Mouse (Mus musculus): ENCODE results near the gene Htt.
"Not testable (repeated sequence)": the region's sequence is repeated elsewhere in the genome, so short reads cannot be mapped to it uniquely, and the experiment has no call there.

The Htt gene

DNA sequence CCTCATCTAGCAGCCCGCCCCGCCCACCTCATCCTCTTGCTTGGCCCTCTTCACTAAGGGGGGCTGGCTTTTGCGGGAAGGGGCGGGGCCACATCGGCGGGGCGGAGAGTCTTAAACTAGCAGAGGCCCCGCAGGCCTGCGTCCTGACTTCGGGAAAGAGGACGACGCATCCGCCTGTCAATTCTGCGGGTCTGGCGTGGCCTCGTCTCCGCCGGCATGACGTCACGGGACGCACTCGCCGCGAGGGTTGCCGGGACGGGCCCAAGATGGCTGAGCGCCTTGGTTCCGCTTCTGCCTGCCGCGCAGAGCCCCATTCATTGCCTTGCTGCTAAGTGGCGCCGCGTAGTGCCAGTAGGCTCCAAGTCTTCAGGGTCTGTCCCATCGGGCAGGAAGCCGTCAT is at the start of gene Htt:
Htt (plus strand) TSS at position 232 of the 400 bp plus-strand sequence.
- in situ Hi-C loops (cut with MboI, MseI), result loop anchor here (5.0 kb wide), 1 partner anchor 239 kb away; no protein-coding TSS in a partner anchor

DNA sequence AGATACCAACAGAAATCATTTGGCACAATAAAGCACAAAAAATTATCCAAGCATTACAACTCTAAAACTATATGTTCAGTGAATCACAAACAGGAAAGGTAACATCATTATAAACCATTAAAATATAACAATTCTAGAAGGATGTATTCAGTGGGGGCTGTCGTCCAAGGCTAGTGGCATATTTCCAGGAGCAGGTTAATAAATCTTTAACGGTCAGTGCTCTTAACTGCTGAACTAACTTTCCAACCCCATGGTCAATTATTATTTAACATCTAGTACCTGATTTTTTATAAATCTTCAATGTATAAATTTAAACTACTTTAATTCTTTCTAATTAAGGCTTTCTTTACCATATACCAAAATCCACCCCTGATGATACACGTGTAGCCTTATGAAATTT is 47.2 kb upstream of the Htt start:
- in situ Hi-C loops (cut with MboI, MseI), result not testable (repeated sequence)

DNA sequence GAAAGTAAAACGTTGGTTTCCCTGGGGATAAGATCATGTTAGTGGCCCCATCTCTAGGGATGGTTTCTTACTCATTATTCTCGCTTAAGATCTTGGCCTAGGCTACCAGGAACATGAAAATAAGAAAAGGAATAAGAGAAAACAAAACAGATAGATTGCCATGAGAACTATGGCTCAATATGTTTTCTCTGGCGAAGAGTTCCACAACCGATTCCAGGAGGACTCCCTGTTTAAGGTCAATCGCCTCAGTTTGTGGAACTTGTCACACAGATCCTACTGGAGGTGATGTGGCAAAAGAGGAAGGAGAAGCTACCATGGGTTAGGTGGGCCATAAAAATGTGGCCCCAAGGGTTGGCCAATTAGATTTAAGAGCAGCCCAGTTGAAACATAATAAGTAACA is 46.7 kb upstream of the Htt start:
- in situ Hi-C loops (cut with MboI, MseI), result loop anchor here (5.0 kb wide), 1 partner anchor 67 kb away; no protein-coding TSS in a partner anchor

DNA sequence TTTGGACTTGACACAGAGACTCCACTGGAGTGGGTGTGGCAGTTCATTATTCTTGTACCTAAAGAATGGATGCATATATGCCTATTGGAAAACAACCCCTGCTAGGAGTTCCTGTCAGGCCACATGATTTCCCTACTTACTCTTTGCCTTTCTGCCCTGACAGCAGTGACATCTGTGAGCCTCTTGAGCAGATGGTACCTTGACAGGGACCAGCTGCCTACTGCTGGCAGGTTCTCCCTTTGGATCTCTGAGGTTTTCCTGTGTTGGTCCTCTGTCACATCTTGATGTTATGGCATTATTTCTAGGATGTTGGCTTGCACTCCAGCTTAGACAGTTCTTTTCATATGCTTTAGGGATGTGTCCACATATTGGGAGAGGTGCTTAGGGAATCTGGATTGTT is 32.4 kb upstream of the Htt start:
- in situ Hi-C loops (cut with MboI, MseI), result loop anchor here (25.0 kb wide), 1 partner anchor 1192 kb away; no protein-coding TSS in a partner anchor

DNA sequence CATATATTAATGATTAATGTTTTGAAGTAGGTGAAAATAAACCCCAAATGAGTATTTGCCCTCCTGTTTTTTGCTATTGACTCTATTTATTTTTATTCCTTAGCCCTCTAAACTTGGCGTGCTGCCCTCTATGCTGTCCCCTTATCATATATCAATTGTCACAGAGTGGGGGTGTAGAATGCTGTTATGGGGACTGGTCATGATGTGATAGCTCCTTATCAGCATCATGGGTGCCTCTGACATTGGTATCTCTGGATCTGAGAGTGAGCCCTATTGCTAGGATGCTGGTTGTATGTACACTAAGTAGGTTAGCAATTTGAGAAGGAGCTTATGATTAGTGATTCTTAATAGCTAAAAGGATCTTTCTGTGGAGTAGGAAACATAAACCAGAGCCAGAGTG is 31.3 kb upstream of the Htt start:
- in situ Hi-C loops (cut with MboI, MseI), result loop anchor here (25.0 kb wide), 1 partner anchor 1193 kb away; no protein-coding TSS in a partner anchor

DNA sequence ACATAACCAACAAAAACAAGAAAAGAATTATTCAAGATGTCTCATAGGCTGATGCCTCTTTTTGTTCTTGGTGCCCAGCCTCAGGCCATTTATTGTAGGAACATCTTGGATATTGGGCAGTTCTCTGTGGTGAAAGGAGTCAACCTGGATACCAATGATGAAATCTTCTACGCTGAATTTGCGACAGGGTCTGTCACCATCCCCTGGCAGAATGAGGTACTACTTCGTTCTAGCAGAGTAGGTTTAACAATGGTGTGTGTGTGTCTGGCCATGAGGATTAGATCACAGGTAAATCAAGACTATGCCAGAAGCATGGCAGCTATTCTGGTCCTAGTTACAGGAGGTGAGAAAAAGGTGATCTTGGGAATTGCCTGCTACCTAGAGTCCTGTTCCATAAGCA is 10.1 kb upstream of the Htt start:
- in situ Hi-C loops (cut with MboI, MseI), result no loop called here

DNA sequence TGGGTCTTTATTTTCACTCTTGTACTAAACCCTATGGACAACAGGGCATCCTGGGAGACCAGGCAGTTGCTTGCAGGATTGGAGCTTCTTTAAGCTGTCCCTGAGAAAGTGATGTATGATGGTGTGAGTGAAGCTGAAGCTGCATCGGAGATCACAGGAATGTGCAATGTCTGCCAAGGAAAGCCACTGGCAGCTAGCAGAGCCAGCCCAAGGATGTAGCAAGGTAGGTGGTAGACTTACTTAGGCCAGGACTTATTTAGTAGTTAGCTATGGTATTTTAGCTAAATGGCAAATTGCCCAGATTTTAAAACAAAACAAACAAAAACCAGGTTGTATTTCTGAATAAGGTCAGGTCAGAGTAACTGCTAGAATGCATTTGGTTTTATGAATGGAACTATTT is 2.8 kb upstream of the Htt start:
- in situ Hi-C loops (cut with MboI, MseI), result no loop called here

DNA sequence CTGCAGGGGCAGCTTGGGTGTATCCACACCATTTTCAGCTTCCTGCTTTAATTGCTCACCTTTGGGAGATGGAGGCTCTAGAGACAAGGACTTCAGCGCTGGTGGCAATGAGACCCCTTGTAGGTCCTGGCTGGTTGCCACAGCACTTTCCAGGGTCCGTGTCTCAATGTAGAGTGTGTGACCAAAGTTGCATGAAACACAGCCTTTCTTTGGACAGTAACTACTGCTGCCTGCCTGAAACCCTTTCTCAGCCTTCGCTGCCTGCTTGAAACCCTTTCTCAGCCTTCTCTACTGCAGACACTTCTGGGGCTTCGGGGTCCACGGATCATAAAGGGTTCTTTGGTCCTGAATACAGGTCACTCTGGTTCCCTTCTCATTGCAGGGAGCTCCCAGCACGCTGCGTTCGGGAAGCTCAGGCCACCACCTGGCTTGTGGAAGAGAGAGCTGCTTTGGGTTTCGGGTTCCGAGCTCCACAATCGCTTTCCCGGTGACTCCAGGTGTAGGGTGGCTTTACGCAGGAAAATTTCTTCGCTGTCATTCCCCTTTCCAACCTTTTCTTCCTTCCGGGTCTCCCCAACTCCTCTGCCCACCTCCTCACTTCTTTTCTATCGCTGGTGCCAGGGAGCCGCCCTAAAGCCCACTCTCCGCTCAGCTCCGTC is 561 bp upstream of the Htt start:
- in situ Hi-C loops (cut with MboI, MseI), result loop anchor here (5.0 kb wide), 1 partner anchor 239 kb away; no protein-coding TSS in a partner anchor

DNA sequence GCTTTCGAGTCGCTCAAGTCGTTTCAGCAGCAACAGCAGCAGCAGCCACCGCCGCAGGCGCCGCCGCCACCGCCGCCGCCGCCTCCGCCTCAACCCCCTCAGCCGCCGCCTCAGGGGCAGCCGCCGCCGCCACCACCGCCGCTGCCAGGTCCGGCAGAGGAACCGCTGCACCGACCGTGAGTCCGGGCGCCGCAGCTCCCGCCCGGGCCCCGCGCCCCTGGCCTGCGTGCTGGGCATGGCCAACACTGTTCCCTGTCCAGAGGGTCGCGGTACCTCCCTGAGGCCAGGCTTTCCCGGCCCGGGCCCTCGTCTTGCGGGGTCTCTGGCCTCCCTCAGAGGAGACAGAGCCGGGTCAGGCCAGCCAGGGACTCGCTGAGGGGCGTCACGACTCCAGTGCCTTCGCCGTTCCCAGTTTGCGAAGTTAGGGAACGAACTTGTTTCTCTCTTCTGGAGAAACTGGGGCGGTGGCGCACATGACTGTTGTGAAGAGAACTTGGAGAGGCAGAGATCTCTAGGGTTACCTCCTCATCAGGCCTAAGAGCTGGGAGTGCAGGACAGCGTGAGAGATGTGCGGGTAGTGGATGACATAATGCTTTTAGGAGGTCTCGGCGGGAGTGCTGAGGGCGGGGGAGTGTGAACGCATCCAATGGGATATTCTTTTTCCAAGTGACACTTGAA is 533 bp downstream of the Htt start:
- in situ Hi-C loops (cut with MboI, MseI), result loop anchor here (5.0 kb wide), 1 partner anchor 240 kb away; no protein-coding TSS in a partner anchor

DNA sequence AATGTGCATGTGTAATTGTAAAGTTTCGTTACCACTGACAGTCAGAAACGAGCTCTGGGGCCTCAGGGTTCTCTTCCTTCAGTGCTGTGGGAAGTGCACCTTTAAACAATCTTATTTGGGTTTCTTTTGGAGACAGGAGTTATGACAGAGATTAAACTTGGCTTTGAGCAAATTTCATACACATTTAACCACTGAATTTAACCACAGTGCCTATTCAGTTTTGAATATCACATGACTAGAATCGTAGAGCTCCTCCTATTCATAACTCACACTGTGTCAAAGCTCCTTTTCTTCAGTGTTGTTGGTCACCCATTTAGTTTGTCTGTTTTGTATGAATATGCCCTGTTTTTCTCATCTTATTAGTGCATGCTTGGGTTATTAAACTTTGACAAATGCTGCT is 10.3 kb downstream of the Htt start:
- in situ Hi-C loops (cut with MboI, MseI), result no loop called here

DNA sequence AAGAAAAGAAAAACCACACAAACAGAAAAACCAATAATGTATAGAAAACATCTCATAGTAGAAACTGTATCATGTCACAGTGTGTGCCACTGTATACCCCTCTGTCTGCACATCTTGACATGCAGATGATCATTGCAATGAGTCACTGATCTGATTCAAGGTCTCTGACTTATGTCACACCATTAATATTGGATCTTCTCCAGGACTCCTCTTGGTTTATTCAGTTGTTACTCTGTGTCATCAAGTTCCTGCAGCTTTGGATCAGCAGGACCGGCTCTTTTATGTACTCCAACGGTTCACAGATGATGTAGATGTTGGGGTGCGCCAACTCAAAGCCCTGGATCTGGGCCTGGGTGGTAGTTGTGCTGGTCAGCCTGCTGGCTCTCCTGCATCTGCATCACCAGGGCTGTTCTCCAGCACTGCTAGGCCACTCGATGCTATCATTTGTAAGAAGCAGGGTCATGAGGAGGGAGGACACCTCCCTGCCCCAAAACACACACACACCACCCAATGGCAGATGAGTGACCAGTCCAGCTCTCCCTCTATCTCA is 11.2 kb downstream of the Htt start:
- in situ Hi-C loops (cut with MboI, MseI), result no loop called here

DNA sequence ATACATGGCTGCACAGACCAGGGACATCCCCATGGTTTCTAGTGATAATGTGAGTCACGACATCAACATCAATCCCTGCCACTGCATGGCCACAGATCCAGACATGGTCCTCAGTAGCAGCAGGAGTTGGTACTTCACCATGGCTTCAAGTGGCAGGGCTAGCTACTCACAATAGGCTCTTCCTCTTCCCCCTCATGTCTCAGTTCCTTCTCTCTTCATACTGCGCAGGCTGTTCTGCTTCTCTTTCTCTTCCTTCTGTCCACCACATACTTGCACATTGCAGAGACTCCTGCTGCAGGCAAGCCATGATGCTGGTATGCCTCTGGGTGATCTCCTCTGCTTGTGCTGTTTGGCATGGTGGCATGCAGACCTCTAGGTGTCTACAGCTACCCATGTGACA is 11.9 kb downstream of the Htt start:
- in situ Hi-C loops (cut with MboI, MseI), result no loop called here

DNA sequence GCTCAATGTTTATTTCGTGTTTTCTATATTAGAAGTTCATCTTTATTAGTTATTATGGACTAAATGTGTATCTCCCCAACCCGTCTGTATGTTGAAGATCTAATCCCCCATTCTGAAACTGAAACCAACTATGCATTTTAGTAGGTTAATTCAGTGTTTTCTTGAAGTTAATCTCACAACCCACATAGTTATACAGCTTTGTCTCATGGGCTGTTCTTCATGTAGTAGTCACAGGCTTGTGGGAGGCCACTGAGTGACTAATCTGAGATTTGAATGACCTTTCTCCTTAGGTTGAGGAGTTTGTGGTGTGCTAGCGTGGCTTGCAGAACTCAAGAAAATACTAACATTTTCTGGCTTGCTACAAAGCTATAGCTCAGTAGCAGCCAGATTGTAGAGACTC is 23.5 kb downstream of the Htt start:
- in situ Hi-C loops (cut with MboI, MseI), result no loop called here

DNA sequence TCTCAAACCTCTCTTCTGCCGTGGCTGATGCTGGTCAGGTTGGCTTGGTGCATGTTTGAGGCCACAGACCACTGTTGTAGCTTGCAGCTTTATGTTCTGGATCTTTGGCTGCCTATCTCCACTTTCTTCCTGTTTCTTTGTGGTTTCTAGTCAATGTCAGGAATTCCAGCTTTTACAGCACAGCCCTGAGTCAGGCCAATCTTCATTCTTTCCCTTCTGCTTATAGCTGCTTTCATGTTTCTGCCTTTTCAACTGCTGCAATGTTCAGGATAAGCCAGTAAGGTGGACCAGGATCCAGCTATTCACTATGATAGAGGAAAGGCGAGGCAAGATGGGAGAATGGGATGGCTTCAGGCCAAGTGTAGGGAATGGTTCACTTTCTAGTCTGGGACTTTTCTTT is 29.6 kb downstream of the Htt start:
- in situ Hi-C loops (cut with MboI, MseI), result no loop called here

DNA sequence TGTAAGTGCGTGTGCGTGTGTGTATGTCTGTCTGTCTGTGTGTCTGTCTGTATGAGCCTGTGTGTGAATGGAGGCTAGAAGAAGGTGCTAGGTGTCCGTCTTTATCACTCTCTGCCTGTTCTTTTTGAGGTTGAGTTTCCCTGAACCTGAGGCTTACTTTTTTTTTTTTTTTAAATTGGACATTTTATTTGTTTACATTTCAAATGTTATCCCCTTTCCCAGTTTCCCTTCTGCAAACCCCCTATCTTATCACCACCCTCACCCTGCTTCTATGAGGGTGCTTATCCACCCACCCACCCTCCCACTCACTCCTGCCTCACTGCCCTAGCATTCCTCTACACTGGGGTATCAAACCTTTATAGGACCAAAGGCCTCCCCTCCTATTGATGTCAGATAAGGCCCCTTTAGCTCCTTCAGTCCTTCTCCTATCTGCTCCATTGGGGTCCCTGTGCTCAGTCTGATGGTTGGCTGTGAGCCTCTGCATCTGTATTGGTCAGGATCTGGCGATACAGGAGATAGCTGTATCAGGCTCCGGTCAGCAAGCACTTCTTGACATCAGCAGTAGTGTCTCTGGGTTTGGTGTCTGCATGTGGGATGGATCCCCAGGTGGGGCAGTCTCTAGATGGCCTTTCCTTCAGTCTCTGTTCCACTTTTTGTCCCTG is 38.9 kb downstream of the Htt start:
- in situ Hi-C loops (cut with MboI, MseI), result no loop called here

DNA sequence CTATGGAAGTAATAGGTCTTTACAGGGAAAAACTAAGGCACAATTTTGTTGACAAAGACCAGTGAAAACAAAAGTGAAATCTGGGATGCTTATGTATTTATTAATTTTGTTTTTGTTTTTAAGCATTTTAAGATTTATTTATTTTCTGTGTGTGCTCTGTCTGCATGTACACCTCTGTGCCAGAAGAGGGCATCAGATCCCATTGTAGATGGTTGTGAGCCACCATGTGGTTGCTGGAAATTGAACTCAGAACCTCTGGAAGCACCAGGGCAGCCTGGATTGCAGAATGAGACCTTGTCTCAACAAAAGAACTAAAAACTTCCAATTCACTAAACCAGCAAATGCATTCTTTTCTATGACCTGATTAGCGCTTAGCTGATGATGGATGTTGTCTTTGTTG is 44.5 kb downstream of the Htt start:
- in situ Hi-C loops (cut with MboI, MseI), result no loop called here

DNA sequence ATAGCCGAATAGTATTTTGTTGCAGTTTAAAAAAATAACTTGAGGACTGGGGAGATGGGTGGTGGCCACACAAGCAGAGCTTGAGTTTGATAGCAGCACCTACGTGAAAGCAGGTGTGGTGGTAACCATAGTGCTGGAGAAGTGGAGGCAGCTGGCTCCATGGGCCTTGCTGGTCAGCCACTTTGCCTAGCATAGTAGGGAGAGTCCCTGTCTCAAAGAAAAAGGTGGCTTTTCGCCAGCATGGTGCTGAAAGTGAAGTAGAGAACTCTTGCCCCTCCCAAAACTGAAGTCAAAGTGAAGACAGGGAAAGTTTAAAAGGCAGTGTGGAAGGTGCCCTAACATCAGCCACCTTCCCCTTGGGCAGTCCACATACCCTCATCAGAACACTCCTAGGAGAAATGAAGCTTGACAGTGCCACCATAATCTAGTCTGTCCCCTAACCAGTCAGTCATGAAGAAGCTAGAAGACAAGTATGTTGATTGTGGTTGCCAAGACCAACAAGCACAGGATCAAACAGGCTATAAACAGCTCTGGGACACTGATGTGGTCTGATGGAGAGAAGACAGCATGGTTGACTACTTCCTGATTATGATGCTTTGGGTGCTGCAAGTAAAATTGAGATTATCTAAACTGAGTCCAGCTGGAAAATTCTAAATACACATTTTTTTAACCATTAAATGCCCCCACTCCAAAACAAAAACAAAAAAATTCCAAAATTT is 61.0 kb downstream of the Htt start:
- in situ Hi-C loops (cut with MboI, MseI), result no loop called here

DNA sequence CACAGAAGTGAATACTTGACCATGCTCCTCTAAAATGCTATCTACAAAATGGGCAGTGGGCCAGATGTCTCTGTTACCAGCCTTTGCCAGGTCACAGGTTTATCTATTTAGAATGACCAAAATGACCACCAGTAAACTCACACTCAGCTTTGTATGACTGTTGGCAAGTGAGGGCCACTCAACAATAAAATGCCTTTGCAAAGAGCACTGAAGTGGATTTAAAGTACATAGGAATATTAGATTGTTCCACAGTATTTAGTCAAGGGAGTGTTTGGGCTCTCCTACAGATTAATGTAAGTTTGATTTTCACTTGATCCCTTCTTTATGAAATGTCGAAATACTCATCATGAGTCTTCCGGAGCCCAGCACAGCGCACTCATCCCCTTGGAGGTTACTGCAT is 92.5 kb downstream of the Htt start:
- in situ Hi-C loops (cut with MboI, MseI), result no loop called here

DNA sequence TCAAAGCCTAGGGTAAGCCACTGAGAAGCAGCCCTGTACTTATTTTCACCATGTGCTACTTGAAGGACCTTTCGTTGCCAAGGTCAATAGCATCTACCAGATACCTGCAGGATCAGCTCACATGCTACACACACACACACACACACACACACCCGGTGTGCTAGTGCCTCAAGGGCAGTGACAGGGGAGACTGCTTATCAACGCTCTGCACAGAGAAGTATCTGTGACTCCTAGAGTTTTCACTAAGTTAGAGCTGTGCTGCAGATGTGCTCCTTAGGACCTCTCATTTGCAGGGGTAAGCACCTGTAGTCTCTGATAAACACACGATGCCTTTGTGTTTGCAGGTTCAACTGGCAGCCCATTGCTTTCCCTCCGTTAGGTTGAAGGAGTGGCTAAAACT is 103.8 kb downstream of the Htt start:
- in situ Hi-C loops (cut with MboI, MseI), result no loop called here

DNA sequence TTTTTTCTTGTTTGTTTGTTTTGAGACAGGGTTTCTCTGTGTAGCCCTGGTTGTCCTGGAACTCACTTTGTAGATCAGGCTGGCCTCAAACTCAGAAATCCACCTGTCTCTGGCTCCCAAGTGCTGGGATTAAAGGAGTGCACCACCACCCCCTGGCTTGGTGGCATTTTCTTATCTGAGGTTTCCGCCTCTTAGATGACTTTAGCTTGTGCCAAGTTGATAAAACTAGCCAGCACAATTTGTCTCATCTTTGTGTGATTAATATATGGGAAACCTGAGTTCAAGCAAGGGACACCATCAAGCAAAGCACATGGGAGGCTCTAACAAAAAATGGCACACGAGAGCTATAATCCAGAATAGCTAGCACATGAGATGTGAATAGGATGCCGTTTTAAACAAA is 118.8 kb downstream of the Htt start:
- in situ Hi-C loops (cut with MboI, MseI), result not testable (repeated sequence)

DNA sequence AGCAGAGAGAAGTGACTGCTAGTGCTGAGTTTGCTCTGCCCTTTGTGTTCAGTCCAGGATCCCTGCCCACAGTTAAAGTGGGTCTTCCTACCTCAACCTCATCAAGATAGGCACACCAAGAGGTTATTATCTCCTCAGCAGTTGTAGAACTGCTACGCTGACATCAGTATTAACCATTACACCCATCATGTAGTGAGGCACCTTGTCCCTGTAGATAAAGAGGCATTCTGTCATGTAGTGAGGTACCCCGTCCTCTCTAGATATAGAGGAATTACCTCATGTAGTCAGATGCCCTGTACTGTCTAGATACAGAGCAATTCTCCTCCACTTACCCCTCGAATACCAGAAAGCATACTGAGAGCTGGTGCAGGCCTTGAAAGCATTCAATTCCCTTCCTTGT is 119.5 kb downstream of the Htt start:
- in situ Hi-C loops (cut with MboI, MseI), result no loop called here

DNA sequence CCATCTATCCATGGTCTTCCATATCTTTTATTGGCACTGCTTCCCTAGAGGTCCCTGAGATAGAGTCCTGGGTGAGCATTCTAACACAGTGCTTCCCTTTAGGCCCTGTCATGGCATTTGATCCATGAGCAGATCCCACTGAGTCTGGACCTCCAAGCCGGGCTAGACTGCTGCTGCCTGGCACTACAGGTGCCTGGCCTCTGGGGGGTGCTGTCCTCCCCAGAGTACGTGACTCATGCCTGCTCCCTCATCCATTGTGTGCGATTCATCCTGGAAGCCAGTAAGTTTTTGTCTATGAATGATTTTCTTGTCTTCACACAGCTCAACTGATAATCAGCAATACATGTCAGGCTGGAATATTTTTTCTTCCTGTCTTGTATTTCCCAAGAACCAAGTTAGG is 123.7 kb downstream of the Htt start:
- in situ Hi-C loops (cut with MboI, MseI), result no loop called here

Data from T-helper 2 cell (primary cell).